Mouse (Mus musculus): ENCODE measurements at regions not wholly inside any gene's neighbourhood (a gene's known extent, or its start where the extent isn't known, plus 50 kb on each side); places are given as distances from the start of the nearest gene placed in this dataset.

DNA sequence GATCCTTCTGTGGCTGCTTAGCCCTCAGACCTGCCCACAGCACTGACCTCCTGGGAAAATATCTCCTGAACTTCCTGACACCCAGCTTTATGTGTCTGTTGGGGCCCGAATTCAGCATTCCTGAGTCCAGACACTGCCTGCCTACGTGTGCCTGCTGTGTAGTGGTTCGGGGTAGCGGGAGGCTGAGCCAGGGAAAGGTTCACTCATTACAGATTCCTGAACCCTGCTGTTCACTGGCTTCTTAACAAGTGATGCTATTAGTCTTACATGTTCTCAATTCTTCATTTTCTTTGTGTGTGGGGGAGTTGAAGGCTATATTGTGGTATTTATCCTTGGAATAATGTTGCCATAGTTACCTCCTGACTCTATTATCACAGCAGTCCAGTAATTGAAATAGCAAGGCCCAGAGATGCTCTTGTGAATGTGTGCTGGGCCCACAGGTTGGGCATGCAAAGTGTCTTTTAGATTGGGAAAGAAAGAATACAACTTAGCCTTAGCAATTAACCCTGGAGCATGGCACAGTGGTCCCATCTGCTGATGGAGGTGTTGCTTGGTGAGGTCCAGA, 216.7 kb upstream of the Rbfox1 start:
- Histone ChIP-seq H3K4me1 (ENCODE audit: insufficient read depth, low read length) (peaks cover 3% of the 10 kb centered on the region; the same call in 1 of the 2 replicates), H3K4me2 (ENCODE audit: low read depth, low read length, poor library complexity, severe bottlenecking) (no peak overlapping the region), H3K27me3 (ENCODE audit: insufficient read depth, low read length) (no peaks in the 10 kb centered on the region), H3K9ac (replicated peaks; ENCODE audit: low read length, poor library complexity, severe bottlenecking) (no peak overlapping the region), H3K27ac (ENCODE audit: low read depth, low read length) (peak overlapping the region; percentile 21; the same call in 1 of the 2 replicates), H3K4me3 (ENCODE audit: low read depth, low read length) (no peak overlapping the region), H3K36me3 (ENCODE audit: insufficient read depth, low read length) (no peaks in the 10 kb centered on the region), H3K9me3 (ENCODE audit: low read length) (no peaks in the 10 kb centered on the region)
- no peak for ATAC-seq (ENCODE audit: low FRiP score)
- no peak for DNase-seq (ENCODE audit: low spot score)
- no peak for TF ChIP-seq CTCF (IDR thresholded peaks at IDR 0.05)
- WGBS = 36% methylated on average over 4 of the region's 4 CpGs

DNA sequence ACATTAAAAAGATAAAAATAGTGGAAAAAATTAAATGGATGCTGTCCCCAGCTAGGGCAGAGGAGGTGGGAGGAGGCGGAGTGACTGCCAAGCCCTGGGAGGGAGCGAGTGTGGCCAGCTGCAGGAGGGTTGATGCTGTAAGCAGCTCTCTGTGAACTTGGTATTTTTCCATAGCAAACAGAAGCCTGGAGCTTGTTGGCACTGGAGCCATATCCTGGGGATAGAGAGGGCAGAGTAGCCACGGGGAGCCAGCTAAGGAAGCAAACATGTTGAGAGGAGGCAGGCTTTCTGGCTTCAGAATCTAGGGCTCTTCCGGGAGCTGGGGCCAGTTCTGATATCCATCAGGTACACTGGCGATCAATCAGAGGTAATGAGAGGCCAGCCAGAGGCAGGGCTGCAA, 223.2 kb upstream of the Rbfox1 start:
- Histone ChIP-seq H3K27ac (ENCODE audit: low read depth, low read length) (no peak overlapping the region), H3K4me1 (ENCODE audit: insufficient read depth, low read length) (no peaks in the 10 kb centered on the region), H3K27me3 (ENCODE audit: insufficient read depth, low read length) (no peaks in the 10 kb centered on the region), H3K9ac (replicated peaks; ENCODE audit: low read length, poor library complexity, severe bottlenecking) (no peak overlapping the region), H3K4me2 (ENCODE audit: low read depth, low read length, poor library complexity, severe bottlenecking) (no peak overlapping the region), H3K36me3 (ENCODE audit: insufficient read depth, low read length) (no peaks in the 10 kb centered on the region), H3K9me3 (ENCODE audit: low read length) (no peaks in the 10 kb centered on the region), H3K4me3 (ENCODE audit: low read depth, low read length) (no peak overlapping the region)
- peak; percentile 56 for DNase-seq (ENCODE audit: low spot score)
- 66% methylated on average over 5 of the region's 5 CpGs for WGBS
- ATAC-seq (ENCODE audit: low FRiP score) = no peak
- no peak for TF ChIP-seq CTCF (IDR thresholded peaks at IDR 0.05)

DNA sequence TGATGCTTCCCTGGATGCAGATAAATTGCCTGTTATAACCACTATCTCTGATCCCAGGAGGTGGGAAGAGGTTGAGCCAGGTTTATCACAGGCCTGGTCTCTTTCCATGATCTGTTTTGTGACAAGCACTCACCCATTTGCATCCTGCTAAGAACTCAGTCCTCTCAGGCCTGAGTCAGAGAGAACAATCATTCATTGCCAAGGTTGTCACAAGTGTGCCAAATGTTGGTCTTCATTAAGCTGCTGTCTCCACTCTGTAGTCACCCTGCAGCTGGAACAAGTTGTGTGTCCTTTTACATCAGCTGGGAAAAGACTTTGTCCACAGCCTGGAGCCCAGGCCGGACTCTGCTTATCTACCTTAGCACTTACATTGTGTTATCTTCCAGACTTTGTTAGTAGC, 233.6 kb upstream of the Rbfox1 start:
- no peaks in the 10 kb centered on the region for H3K4me1 ChIP-seq (ENCODE audit: insufficient read depth, low read length)
- H3K4me2 ChIP-seq (ENCODE audit: low read depth, low read length, poor library complexity, severe bottlenecking) = no peak overlapping the region
- TF ChIP-seq CTCF (IDR thresholded peaks at IDR 0.05) = no peak
- no peaks in the 10 kb centered on the region for H3K27me3 ChIP-seq (ENCODE audit: insufficient read depth, low read length)
- no peak overlapping the region for H3K27ac ChIP-seq (ENCODE audit: low read depth, low read length)
- no peak overlapping the region for H3K9ac ChIP-seq (replicated peaks; ENCODE audit: low read length, poor library complexity, severe bottlenecking)
- H3K36me3 ChIP-seq (ENCODE audit: insufficient read depth, low read length) = no peaks in the 10 kb centered on the region
- 79% methylated on average over 1 of the region's 1 CpGs for WGBS
- no peaks in the 10 kb centered on the region for H3K9me3 ChIP-seq (ENCODE audit: low read length)
- no peak for ATAC-seq (ENCODE audit: low FRiP score)
- no peak for DNase-seq (ENCODE audit: low spot score)
- no peak overlapping the region for H3K4me3 ChIP-seq (ENCODE audit: low read depth, low read length)

DNA sequence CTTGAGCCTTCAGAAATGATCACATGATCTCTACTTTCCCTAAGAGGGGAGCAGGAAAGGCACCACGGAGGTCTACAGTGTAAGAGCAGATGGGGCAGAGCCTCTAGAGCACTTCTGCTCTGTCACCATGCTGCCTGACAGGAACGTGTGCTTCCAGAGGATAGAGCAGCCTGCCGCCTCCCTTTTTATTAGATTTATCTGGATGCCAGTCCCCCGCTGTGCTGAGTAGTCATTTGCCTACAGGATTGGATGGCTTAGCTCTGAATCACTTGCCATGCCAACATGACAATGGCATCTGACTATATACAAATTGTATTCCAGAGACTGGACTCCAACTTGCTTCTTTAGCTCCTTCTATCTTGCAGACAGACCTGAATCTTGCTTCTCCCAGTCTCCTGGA, 234.2 kb upstream of the Rbfox1 start:
- H3K27ac ChIP-seq (ENCODE audit: low read depth, low read length) = no peak overlapping the region
- H3K9me3 ChIP-seq (ENCODE audit: low read length) = no peaks in the 10 kb centered on the region
- no peak for TF ChIP-seq CTCF (IDR thresholded peaks at IDR 0.05)
- DNase-seq (ENCODE audit: low spot score) = no peak
- H3K4me1 ChIP-seq (ENCODE audit: insufficient read depth, low read length) = no peaks in the 10 kb centered on the region
- no peaks in the 10 kb centered on the region for H3K36me3 ChIP-seq (ENCODE audit: insufficient read depth, low read length)
- WGBS = 40% methylated on average over 4 of the region's 4 CpGs
- no peak overlapping the region for H3K4me2 ChIP-seq (ENCODE audit: low read depth, low read length, poor library complexity, severe bottlenecking)
- ATAC-seq (ENCODE audit: low FRiP score) = no peak
- no peak overlapping the region for H3K9ac ChIP-seq (replicated peaks; ENCODE audit: low read length, poor library complexity, severe bottlenecking)
- no peak overlapping the region for H3K4me3 ChIP-seq (ENCODE audit: low read depth, low read length)
- no peaks in the 10 kb centered on the region for H3K27me3 ChIP-seq (ENCODE audit: insufficient read depth, low read length)

DNA sequence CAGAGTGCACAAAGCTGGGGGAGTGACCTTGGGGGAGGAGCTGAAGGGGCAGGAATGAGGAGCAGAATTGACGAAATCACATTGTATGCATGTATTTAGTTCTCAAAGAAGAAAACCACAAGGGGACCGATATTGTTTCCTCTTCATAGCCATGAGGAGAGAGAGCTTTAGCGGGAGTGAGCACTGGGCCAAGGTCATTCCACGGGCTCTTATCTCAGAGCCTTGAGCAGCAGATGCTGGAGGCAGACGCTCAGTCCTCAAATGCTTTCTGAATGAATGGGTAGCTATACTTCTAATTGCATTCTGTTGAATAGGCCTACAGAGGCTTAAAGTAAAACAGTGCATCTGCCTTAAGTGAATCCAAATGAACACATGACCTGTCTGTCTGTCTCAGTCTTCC, 245.2 kb upstream of the Rbfox1 start:
- Histone ChIP-seq H3K27me3 (ENCODE audit: insufficient read depth, low read length) (no peaks in the 10 kb centered on the region), H3K4me2 (ENCODE audit: low read depth, low read length, poor library complexity, severe bottlenecking) (no peak overlapping the region), H3K4me1 (ENCODE audit: insufficient read depth, low read length) (no peaks in the 10 kb centered on the region), H3K9me3 (ENCODE audit: low read length) (no peaks in the 10 kb centered on the region), H3K9ac (replicated peaks; ENCODE audit: low read length, poor library complexity, severe bottlenecking) (no peak overlapping the region), H3K4me3 (ENCODE audit: low read depth, low read length) (no peak overlapping the region), H3K27ac (ENCODE audit: low read depth, low read length) (no peak overlapping the region), H3K36me3 (ENCODE audit: insufficient read depth, low read length) (no peaks in the 10 kb centered on the region)
- DNase-seq (ENCODE audit: low spot score) (no peak), ATAC-seq (ENCODE audit: low FRiP score) (no peak)
- WGBS = 76% methylated on average over 5 of the region's 5 CpGs
- no peak for TF ChIP-seq CTCF (IDR thresholded peaks at IDR 0.05)

DNA sequence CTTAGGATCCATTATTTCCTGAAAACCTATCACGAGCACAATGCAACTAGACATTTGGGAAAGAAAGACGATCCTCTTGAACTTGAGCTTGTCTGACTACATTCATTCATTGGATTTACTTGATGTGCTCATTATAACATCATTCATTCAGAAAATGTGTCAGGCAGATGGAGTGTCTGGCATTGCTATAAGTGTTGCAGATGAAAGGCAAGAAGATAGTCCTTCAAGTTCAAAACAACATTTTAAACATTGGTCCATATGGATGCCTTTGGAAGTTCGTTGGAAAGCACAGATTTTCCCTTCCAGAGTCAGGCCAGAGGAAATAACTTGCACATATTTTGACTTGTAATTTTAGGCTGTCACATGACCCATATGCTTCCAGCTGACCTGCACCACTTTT, 255.2 kb upstream of the Rbfox1 start:
- no peak for ATAC-seq (ENCODE audit: low FRiP score)
- Histone ChIP-seq H3K9me3 (ENCODE audit: low read length) (no peaks in the 10 kb centered on the region), H3K9ac (replicated peaks; ENCODE audit: low read length, poor library complexity, severe bottlenecking) (no peak overlapping the region), H3K27ac (ENCODE audit: low read depth, low read length) (no peak overlapping the region), H3K27me3 (ENCODE audit: insufficient read depth, low read length) (no peaks in the 10 kb centered on the region), H3K4me2 (ENCODE audit: low read depth, low read length, poor library complexity, severe bottlenecking) (no peak overlapping the region), H3K4me3 (ENCODE audit: low read depth, low read length) (no peak overlapping the region), H3K36me3 (ENCODE audit: insufficient read depth, low read length) (no peaks in the 10 kb centered on the region), H3K4me1 (ENCODE audit: insufficient read depth, low read length) (no peaks in the 10 kb centered on the region)
- 85% methylated on average over 3 of the region's 3 CpGs for WGBS
- DNase-seq (ENCODE audit: low spot score) = no peak
- TF ChIP-seq CTCF (IDR thresholded peaks at IDR 0.05) = no peak
